Mouse (Mus musculus): Measurements from ENCODE around the gene Nr3c2.

DNA sequence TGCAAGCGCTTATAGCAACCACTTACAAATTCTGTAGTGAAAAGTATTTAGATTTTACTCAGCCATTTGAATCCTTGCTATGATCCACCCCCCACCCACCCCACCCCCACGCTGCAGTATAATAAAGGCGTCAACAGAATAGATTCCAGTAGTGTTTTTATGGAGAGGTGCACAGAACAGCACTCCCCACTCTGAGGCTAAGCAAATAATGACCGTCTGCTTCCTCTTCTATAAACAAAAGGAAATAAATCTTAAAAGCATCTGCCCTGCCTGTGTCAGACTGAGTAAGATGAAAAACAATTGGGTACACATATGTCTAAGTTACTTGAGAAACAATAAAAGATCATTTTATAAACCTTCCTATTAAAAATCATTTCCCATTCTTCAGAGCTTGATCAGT lies 197.5 kb downstream of the Nr3c2 start:
- TF ChIP-seq POLR2A (IDR thresholded peaks at IDR 0.05; ENCODE audit: low read depth, low read length) (no peak), CTCF (IDR thresholded peaks at IDR 0.05; ENCODE audit: extremely low read depth, insufficient read depth, insufficient read length, insufficient replicate concordance) (no peak)

All from spleen, adult 2 months (tissue).